Mouse (Mus musculus) liver, embryonic 13.5 days (tissue): Measurements from ENCODE around the gene Lkaaear1. TPM values are rescaled to one million over a fixed set of nuclear protein-coding genes. Genes with fewer than 3 reads are reported as not detected.

Source experiments
- ATAC-seq: fragments of 200-750 bp; cut with Nextera tagmentation; 2 replicates; pipeline ENCODE4 v1.8.0; 2017; ENCODE audit warnings: low read depth, mild to moderate bottlenecking, moderate number of reproducible peaks, moderate library complexity
- DNase-seq: peaks from one replicate; pipeline ENCODE4 v3.0.0; 2022
- H3K27ac ChIP-seq: fragments of 300-500 bp; sonication (generic); 2 replicates; pipeline ENCODE4 v1.5.1; 2015; ENCODE audit warnings: moderate library complexity, mild to moderate bottlenecking, inconsistent platforms
- H3K27me3 ChIP-seq: fragments of 300-500 bp; sonication (generic); 2 replicates; pipeline ENCODE4 v1.6.1; 2015; ENCODE audit warnings: mild to moderate bottlenecking, inconsistent platforms
- H3K36me3 ChIP-seq: fragments of 300-500 bp; sonication (generic); 2 replicates; pipeline ENCODE4 v1.6.1; 2015; ENCODE audit warnings: mild to moderate bottlenecking, inconsistent platforms
- H3K4me1 ChIP-seq: fragments of 300-500 bp; sonication (generic); replicated peaks from 2 replicates; pipeline ENCODE4 v1.6.1; 2015; ENCODE audit warnings: inconsistent platforms
- H3K4me2 ChIP-seq: fragments of 300-500 bp; sonication (generic); 2 replicates; pipeline ENCODE4 v1.6.1; 2015; ENCODE audit warnings: inconsistent platforms, mild to moderate bottlenecking, moderate library complexity
- H3K4me3 ChIP-seq: fragments of 300-500 bp; sonication (generic); replicated peaks from 2 replicates; pipeline ENCODE4 v1.5.1; 2015; ENCODE audit warnings: mild to moderate bottlenecking, inconsistent platforms
- H3K9ac ChIP-seq: fragments of 300-500 bp; sonication (generic); 2 replicates; pipeline ENCODE4 v1.6.1; 2015; ENCODE audit warnings: mild to moderate bottlenecking, inconsistent platforms
- H3K9me3 ChIP-seq: fragments of 300-500 bp; sonication (generic); replicated peaks from 2 replicates; pipeline ENCODE4 v1.6.1; 2016; ENCODE audit warnings: inconsistent platforms
- WGBS: fragments of 180-500 bp; shearing (Covaris S2); methylation state at CpG from one replicate; pipeline ENCODE4 v1.1.7; 2015; ENCODE audit not compliant: insufficient replicate concordance; 5-methylcytosine and 5-hydroxymethylcytosine counted together
- polyA plus RNA-seq: library from polyadenylated mRNA; unstranded; fragments of >200 nt; fragmentation: Nextera tagmentation; extraction: Ambion mirVana; gene quantifications from 2 replicates; pipeline ENCODE4 v1.2.1, GENCODE M21; 2015

Gene Lkaaear1
- polyA plus RNA-seq, 1 experiment from 2014 or later = not detected

- Histone ChIP-seq H3K4me1 (peaks cover 23% of the 10 kb centered on the region), H3K4me2 (peak within 1 kb of the TSS; percentile 54), H3K9me3 (no peaks in the 10 kb centered on the region), H3K4me3 (peak within 1 kb of the TSS; percentile 49), H3K9ac (peak within 1 kb of the TSS; percentile 39), H3K27ac (no peak within 1 kb of the TSS), H3K27me3 (peaks cover 70% of the 10 kb centered on the region), H3K36me3 (no peaks in the 10 kb centered on the region)
- WGBS = 3% methylated on average over 41 of the region's 43 CpGs
- DNase-seq (no peak), ATAC-seq (no peak)
Measured at GRCm38 (mm10) chr2:181671326-181671725, 26.9 kb downstream of the Lkaaear1 start, which contains the start of gene Sox18. TSS of gene Sox18 (minus strand) at chr2:181671640.

GRCm38 (mm10) chr2:181670913-181671311, 27.3 kb downstream of the Lkaaear1 start:
- H3K9me3 ChIP-seq = no peaks in the 10 kb centered on the region
- no peak for DNase-seq
- H3K27ac ChIP-seq = no peak overlapping the region
- H3K36me3 ChIP-seq = no peaks in the 10 kb centered on the region
- 1% methylated on average over 41 of the region's 41 CpGs for WGBS
- peak overlapping the region; percentile 49 for H3K4me3 ChIP-seq
- peak overlapping the region; percentile 54 for H3K4me2 ChIP-seq
- no peak for ATAC-seq
- peak overlapping the region; percentile 39 for H3K9ac ChIP-seq
- peaks cover 70% of the 10 kb centered on the region for H3K27me3 ChIP-seq
- H3K4me1 ChIP-seq = peaks cover 19% of the 10 kb centered on the region

GRCm38 (mm10) chr2:181670285-181670912, 27.8 kb downstream of the Lkaaear1 start:
- Histone ChIP-seq H3K9ac (peak overlapping the region; percentile 39), H3K4me3 (peak overlapping the region; percentile 49), H3K36me3 (no peaks in the 10 kb centered on the region), H3K9me3 (no peaks in the 10 kb centered on the region), H3K4me1 (peaks cover 14% of the 10 kb centered on the region), H3K27ac (no peak overlapping the region), H3K27me3 (peaks cover 70% of the 10 kb centered on the region), H3K4me2 (peak overlapping the region; percentile 54)
- WGBS = 6% methylated on average over 56 of the region's 56 CpGs
- DNase-seq = no peak
- no peak for ATAC-seq

GRCm38 (mm10) chr2:181663298-181663630, 35.0 kb downstream of the Lkaaear1 start:
- H3K4me3 ChIP-seq = no peak overlapping the region
- ATAC-seq (peak; percentile 11; the same call in 1 of the 2 replicates), DNase-seq (no peak)
- H3K27ac ChIP-seq = no peak overlapping the region
- peaks cover 27% of the 10 kb centered on the region for H3K4me1 ChIP-seq
- WGBS = 17% methylated on average over 4 of the region's 4 CpGs
- no peaks in the 10 kb centered on the region for H3K9me3 ChIP-seq
- H3K9ac ChIP-seq = no peak overlapping the region
- no peaks in the 10 kb centered on the region for H3K36me3 ChIP-seq
- peaks cover 7% of the 10 kb centered on the region for H3K27me3 ChIP-seq
- H3K4me2 ChIP-seq = no peak overlapping the region

- Histone ChIP-seq H3K9me3 (no peaks in the 10 kb centered on the region), H3K9ac (no peak overlapping the region), H3K4me3 (no peak overlapping the region), H3K4me1 (peaks cover 27% of the 10 kb centered on the region), H3K36me3 (no peaks in the 10 kb centered on the region), H3K27ac (no peak overlapping the region), H3K27me3 (peaks cover 2% of the 10 kb centered on the region), H3K4me2 (no peak overlapping the region)
- ATAC-seq (no peak; the same call in 1 of the 2 replicates), DNase-seq (no peak)
- WGBS = 76% methylated on average over 3 of the region's 3 CpGs
Measured at GRCm38 (mm10) chr2:181662620-181663297, 35.5 kb downstream of the Lkaaear1 start.

GRCm38 (mm10) chr2:181659609-181660055, 38.6 kb downstream of the Lkaaear1 start:
- 3% methylated on average over 9 of the region's 9 CpGs for WGBS
- Histone ChIP-seq H3K4me3 (no peak overlapping the region), H3K9ac (no peak overlapping the region), H3K4me2 (0 out of 2 replicates have a peak overlapping the region, but pooled peaks have one; percentile 20), H3K27me3 (no peaks in the 10 kb centered on the region), H3K36me3 (peaks cover 22% of the 10 kb centered on the region), H3K4me1 (peaks cover 32% of the 10 kb centered on the region), H3K27ac (no peak overlapping the region), H3K9me3 (no peaks in the 10 kb centered on the region)
- ATAC-seq (peak; percentile 80), DNase-seq (peak; percentile 61)

- H3K27ac ChIP-seq = no peak overlapping the region
- peaks cover 32% of the 10 kb centered on the region for H3K4me1 ChIP-seq
- WGBS = 31% methylated on average over 17 of the region's 17 CpGs
- H3K4me3 ChIP-seq = no peak overlapping the region
- H3K4me2 ChIP-seq = 0 out of 2 replicates have a peak overlapping the region, but pooled peaks have one; percentile 20
- ATAC-seq = peak; percentile 71
- no peaks in the 10 kb centered on the region for H3K27me3 ChIP-seq
- no peak overlapping the region for H3K9ac ChIP-seq
- no peaks in the 10 kb centered on the region for H3K9me3 ChIP-seq
- DNase-seq = peak; percentile 38
- peaks cover 26% of the 10 kb centered on the region for H3K36me3 ChIP-seq
Measured at GRCm38 (mm10) chr2:181658930-181659555, 39.2 kb downstream of the Lkaaear1 start.

GRCm38 (mm10) chr2:181658528-181658927, 39.7 kb downstream of the Lkaaear1 start:
- Histone ChIP-seq H3K9ac (no peak overlapping the region), H3K27ac (no peak overlapping the region), H3K36me3 (peaks cover 31% of the 10 kb centered on the region), H3K27me3 (no peaks in the 10 kb centered on the region), H3K4me2 (no peak overlapping the region), H3K4me3 (no peak overlapping the region), H3K9me3 (no peaks in the 10 kb centered on the region), H3K4me1 (peaks cover 31% of the 10 kb centered on the region)
- ATAC-seq (no peak), DNase-seq (no peak)
- WGBS = 66% methylated on average over 7 of the region's 7 CpGs

GRCm38 (mm10) chr2:181657441-181657840, 40.8 kb downstream of the Lkaaear1 start:
- DNase-seq (no peak), ATAC-seq (no peak)
- Histone ChIP-seq H3K27me3 (no peaks in the 10 kb centered on the region), H3K4me2 (no peak overlapping the region), H3K9me3 (no peaks in the 10 kb centered on the region), H3K4me1 (peaks cover 22% of the 10 kb centered on the region), H3K27ac (no peak overlapping the region), H3K36me3 (peaks cover 42% of the 10 kb centered on the region), H3K9ac (no peak overlapping the region), H3K4me3 (no peak overlapping the region)
- 47% methylated on average over 2 of the region's 2 CpGs for WGBS

- ATAC-seq (no peak), DNase-seq (no peak)
- Histone ChIP-seq H3K36me3 (peaks cover 49% of the 10 kb centered on the region), H3K4me3 (no peak within 1 kb of the TSS), H3K9me3 (no peaks in the 10 kb centered on the region), H3K27ac (no peak within 1 kb of the TSS), H3K4me1 (peaks cover 22% of the 10 kb centered on the region), H3K4me2 (no peak within 1 kb of the TSS), H3K9ac (no peak within 1 kb of the TSS), H3K27me3 (no peaks in the 10 kb centered on the region)
- WGBS = 60% methylated on average over 3 of the region's 3 CpGs
Measured at GRCm38 (mm10) chr2:181656734-181657133, 41.5 kb downstream of the Lkaaear1 start, which contains the start of gene Gm29797. TSS of gene Gm29797 (plus strand) at chr2:181657034.

GRCm38 (mm10) chr2:181653523-181653922, 44.7 kb downstream of the Lkaaear1 start:
- no peaks in the 10 kb centered on the region for H3K9me3 ChIP-seq
- H3K4me1 ChIP-seq = 0 out of 2 replicates have a peak, but pooled peaks cover 8% of the 10 kb centered on the region
- H3K27ac ChIP-seq = no peak overlapping the region
- H3K4me2 ChIP-seq = no peak overlapping the region
- peaks cover 80% of the 10 kb centered on the region for H3K36me3 ChIP-seq
- H3K27me3 ChIP-seq = no peaks in the 10 kb centered on the region
- H3K9ac ChIP-seq = no peak overlapping the region
- 75% methylated on average over 1 of the region's 1 CpGs for WGBS
- H3K4me3 ChIP-seq = no peak overlapping the region
- DNase-seq (no peak), ATAC-seq (no peak)
